Mouse (Mus musculus) liver, adult 2 months (tissue): ENCODE results near the gene Ccdc9b.

ENCODE experiments used
- CTCF ChIP-seq: fragments of 200-500 bp; IDR thresholded peaks from 2 replicates; pipeline ENCODE4 v1.5.1; 2011; ENCODE audit warnings: low read depth, low read length, control low read depth
- POLR2A ChIP-seq: fragments of 200-500 bp; IDR thresholded peaks from 2 replicates; pipeline ENCODE4 v1.6.1; 2011; ENCODE audit warnings: low read length, control low read depth; ENCODE audit not compliant: insufficient read depth; ENCODE audit errors: extremely low read depth

GRCm38 (mm10) chr2:118716677-118717076, 45.8 kb downstream of the Ccdc9b start:
- TF ChIP-seq POLR2A (no peak), CTCF (no peak)
